Mouse (Mus musculus): ENCODE data around the gene Cpne4.

Gene Cpne4

DNA sequence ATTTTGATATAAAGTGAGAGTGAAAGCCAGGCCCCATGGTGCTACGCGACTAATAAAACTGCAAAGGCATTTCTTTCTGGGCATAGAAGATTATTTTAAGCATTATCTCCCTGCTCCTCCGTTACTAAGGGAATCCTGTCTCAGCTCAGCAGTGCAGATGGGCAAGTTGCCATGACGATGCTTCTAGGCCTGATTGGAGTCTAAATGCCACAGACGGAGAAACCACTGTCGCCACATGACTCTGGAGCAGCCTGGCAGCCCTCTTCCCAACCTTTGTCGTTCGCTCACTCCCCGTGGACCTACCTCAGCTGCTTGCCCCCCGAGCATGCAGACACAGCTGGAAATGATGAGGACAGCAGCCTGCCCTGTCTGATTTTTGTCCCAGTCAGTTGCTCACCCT, 501.3 kb downstream of the Cpne4 start:
- DNase-seq (ENCODE audit: low read depth) = no peak

GRCm38 (mm10) chr9:105049636-105050035, 502.6 kb downstream of the Cpne4 start:
- DNase-seq (ENCODE audit: low read depth) = no peak

DNA sequence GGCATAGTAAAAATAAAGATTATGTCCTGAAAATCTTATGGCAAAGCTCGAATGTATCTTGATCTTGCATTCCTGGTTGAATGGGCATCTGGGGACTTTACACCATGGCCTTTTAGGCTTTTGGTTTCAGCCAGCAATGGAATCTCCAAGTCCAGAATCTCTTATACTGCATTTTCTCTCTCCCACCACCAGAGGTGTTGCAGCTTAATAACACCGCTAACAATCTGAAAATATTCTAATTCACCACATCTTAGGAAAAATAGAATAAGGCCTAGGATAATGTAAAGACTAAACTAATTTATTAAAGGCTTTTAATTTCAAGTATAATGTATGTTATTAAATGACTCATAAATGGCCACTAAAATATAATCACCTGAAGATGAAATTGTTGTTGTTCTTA, 503.2 kb downstream of the Cpne4 start:
- DNase-seq (ENCODE audit: low read depth) = no peak

DNA sequence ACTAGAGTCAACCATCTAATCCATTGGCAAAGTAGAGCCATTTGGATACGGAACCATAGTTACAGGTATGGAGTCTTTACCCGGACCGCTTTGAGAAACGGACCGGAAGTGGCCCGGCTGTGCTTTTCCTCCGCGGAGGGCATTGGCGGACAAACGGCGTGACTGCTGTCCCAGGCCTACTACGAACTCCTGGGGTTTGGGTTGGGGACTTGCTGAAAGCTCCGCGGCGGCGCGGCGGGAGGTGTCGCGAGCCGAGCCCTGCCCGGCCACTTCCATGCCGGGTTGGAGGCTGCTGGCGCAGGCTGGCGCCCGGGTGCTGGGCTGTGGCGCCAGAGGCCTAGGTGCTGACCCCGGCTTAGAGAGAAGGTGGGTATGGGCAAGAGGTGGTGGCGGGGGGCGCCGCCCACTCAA, 506.1 kb downstream of the Cpne4 start, which contains the start of gene Mrpl3:
TSS of gene Mrpl3 (plus strand) at position 93 of the 411 bp plus-strand sequence.
- peak; percentile 91 for DNase-seq (ENCODE audit: low read depth)

DNA sequence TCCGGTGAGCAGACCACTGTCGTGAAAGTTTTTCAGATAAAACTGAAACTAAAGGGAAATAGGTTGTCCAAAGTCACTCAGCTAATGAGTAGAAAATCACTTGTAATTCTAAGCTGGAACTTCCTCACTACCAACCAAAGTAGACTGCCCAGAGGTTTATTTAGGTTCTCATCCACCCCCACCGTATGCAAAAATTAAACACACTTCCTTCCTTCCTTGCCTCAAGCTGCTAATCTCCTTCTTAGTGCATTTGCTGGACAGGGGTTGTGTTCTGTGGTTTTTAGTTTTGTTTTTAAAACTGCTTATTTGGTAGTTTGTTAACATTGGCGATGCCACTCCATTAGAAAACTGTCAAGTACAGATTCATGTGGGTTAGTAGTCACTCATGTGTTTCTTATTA, 506.7 kb downstream of the Cpne4 start:
- DNase-seq (ENCODE audit: low read depth) = no peak

DNA sequence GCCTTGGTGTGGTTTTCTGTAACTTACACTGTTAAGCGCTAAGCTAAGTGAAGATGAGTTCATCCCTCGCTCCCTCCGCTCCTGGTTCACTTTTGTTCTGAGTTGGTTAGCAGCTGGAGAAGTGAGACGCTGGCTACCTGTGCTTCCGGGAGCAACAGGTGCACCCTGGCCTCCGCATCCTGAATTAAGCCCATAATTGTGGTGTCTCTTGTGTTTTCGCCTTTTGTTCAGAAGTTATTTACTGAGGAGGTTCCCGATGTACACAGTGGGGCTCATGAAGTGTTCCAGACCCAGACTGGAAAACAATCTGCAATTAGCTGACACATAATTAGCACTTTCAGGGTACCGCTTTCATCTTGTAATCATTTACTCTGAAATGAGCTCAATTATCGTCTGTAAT, 522.0 kb downstream of the Cpne4 start:
- no peak for DNase-seq (ENCODE audit: low read depth)

DNA sequence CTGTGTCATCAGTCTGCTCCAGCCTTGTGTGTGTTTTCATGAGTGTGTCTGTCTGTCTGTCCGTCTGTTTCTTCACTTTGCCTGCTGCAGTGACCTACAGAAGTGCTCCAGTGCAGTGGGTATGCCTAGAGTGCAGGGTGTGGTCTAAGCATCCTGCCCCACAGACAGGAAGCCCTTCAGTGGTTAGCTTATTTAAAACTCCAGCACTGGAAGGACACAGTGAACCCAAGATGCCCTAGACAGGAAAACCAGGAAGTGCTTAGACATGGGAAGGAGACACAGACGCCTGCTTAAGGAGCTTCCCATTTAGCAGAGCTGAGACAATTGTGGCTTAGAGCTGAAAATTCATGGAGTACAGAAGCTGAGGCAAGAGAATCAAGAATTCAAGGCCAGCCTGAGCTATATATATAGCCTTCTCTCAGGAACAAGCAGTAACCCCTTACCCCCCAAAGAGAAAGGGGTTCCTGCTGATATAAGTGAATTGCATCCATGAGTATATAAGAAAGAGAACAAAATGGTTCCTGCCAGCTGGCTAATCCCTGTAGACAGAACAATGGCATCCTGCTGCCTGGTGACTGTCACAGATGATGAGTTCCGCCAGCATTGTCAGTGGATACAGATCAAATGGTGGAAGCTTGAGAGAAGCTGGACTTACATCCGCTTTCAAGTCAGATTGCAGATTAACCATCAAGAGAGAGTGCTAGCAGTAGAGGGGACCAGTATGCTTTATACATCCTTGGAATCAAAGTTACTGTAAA, 526.1 kb downstream of the Cpne4 start:
- no peak for DNase-seq (ENCODE audit: low read depth)

DNA sequence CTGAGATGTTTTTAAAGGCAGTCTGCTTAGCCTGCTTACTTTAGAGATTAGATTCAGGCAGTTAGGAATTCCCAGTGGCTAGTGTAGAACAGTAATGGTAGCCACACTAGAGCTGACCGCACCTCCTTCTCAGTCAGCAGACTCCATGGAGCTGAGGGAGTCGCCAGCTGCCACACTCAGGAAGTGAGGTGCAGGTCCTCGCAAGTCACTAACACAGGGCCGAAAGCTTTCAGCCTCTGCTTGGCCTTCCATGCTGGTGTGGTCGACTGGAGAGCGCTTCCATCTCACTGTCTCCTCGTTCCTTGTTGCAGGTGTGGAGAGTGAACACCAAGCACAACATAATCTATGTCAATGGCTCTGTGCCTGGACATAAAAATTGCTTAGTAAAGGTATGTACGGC, 527.8 kb downstream of the Cpne4 start:
- no peak for DNase-seq (ENCODE audit: low read depth)

GRCm38 (mm10) chr9:105076756-105077424, 529.8 kb downstream of the Cpne4 start:
- peak; percentile 13 for DNase-seq (ENCODE audit: low read depth)

DNA sequence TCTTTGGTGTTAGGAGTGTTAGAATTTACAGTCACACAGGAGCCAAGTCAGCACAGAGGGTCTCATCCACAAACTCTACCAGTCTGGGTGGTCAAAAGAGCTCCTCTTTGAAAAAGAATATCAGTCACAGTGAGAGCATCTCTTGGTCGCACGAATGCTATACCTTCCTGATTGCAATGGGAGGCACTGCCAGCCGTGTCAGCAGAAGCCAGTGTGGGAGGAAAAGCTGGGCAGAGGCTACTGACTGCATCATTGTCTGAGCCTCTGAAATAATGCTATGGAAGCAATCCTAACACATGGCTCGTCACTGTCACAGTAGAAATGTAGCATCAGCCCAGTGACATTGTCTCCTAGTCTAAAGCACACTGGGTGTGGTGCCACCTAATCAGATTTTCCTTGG, 531.4 kb downstream of the Cpne4 start:
- DNase-seq (ENCODE audit: low read depth) = no peak

DNA sequence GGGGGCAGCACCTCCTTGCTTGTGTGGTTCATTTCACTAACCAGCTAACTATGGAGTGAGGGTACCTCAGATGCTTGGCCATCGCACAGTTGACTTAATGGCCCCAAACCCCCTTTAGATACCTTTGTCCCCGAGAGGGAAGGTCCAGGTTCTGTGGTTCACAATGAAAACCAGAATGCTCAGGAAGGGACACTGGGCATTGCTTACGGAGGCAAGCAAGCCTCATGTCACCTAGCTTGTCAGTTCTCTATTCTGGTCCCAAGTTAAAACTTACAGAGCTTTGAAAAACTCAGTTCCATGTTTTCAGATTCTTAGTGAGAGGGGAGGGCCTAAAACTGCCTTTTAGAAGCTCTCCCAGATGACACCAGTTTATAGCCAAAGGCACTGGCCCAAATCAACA, 533.2 kb downstream of the Cpne4 start:
- DNase-seq (ENCODE audit: low read depth) = no peak

Measured in NIH3T3 (cell line).